ENCODE assay signal across 8 mouse cellular contexts in the genomic region with DNA sequence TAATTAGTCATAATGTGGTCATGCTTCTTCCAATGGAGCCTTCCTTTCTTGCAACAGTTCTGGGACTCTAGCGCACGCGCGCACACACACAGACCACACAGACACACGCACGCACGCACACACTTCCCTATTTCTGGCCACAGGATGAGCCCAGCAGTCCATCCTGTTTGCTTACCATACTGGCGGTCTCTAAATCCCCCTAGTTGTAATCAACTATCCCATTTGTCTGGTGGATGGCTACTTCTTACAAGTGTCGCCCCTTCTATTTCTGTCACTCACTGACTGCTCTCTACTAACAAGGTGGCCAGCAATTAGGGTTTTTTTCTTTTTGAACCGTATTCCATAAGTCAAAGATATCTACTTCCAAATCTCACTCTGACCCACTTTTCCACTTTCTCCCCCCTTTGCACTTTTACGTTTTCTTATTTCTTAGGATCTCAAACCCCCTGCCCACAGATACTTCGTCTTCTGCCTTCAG. TPM values are rescaled to one million over a fixed set of nuclear protein-coding genes. Genes with fewer than 3 reads are reported as not detected.
DNase-seq lines count a peak whose midpoint lies in the region; ATAC-seq and TF ChIP-seq lines count a peak whose summit lies in the region.

No protein-coding gene starts in this region.

- ATAC-seq in kidney, postnatal 0 days (replicated peaks; ENCODE audit: low FRiP score, low read depth) = peak; percentile 40; the same call in 1 of the 2 replicates
- peak; percentile 51 for ATAC-seq in neutrophil, adult 5-6 weeks (ENCODE audit: extremely low read depth, insufficient number of reproducible peaks, low FRiP score, poor library complexity, severe bottlenecking)

- 33% methylated on average over 12 of the region's 12 CpGs for WGBS in heart, embryonic 10.5 days
- WGBS in kidney, postnatal 0 days = 20% methylated on average over 12 of the region's 12 CpGs
- 12% methylated on average over 12 of the region's 12 CpGs for WGBS in lung, adult 2 months

- peak overlapping the region; percentile 98 for H3K9ac ChIP-seq in kidney, postnatal 0 days (ENCODE audit: low read depth, low read length)

- H3K4me1 ChIP-seq in testis, adult 2 months (ENCODE audit: control insufficient read depth, insufficient read depth, low read length) = peaks cover 8% of the 10 kb centered on the region
- no peaks in the 10 kb centered on the region; the same call in 1 of the 2 replicates for H3K4me1 ChIP-seq in brown adipose tissue, adult 24 weeks (ENCODE audit: control insufficient read depth, insufficient read depth, insufficient read length, low read length)
- H3K4me1 ChIP-seq in heart, embryonic 10.5 days = peaks cover 18% of the 10 kb centered on the region
- H3K4me1 ChIP-seq in kidney, postnatal 0 days (replicated peaks; ENCODE audit: insufficient read depth, low read length) = no peaks in the 10 kb centered on the region; the same call in 1 of the 2 replicates
- peaks cover 17% of the 10 kb centered on the region for H3K4me1 ChIP-seq in lung, adult 2 months (ENCODE audit: control insufficient read depth, insufficient read depth, low read length)

- H3K27me3 ChIP-seq in testis, adult 2 months (ENCODE audit: control insufficient read depth, insufficient read depth, low read length) = no peaks in the 10 kb centered on the region
- H3K27me3 ChIP-seq in heart, embryonic 10.5 days (ENCODE audit: insufficient read depth, poor library complexity, severe bottlenecking) = no peaks in the 10 kb centered on the region
- no peaks in the 10 kb centered on the region for H3K27me3 ChIP-seq in kidney, postnatal 0 days (ENCODE audit: insufficient read depth, low read length)

- H3K9me3 ChIP-seq in heart, embryonic 10.5 days = no peaks in the 10 kb centered on the region
- H3K9me3 ChIP-seq in kidney, postnatal 0 days (replicated peaks; ENCODE audit: low read length) = no peaks in the 10 kb centered on the region

- no peak for TF ChIP-seq POLR2A in testis, adult 2 months (IDR thresholded peaks at IDR 0.05; ENCODE audit: control insufficient read depth, low read depth, low read length)
- TF ChIP-seq POLR2A in lung, adult 2 months (IDR thresholded peaks at IDR 0.05; ENCODE audit: borderline replicate concordance, extremely low read depth, low read depth, low read length) = peak; percentile 13; the same call in 1 of the 2 replicates

- no peak for DNase-seq in testis, postnatal 10 days (ENCODE audit: low spot score)
- DNase-seq in heart, embryonic 10.5 days (ENCODE audit: low spot score) = no peak
- peak; percentile 66 for DNase-seq in kidney, postnatal 0 days (ENCODE audit: low spot score)
- DNase-seq in lung, adult 2 months = peak; percentile 20
- no peak for DNase-seq in gastrocnemius, postnatal 14 days

- H3K27ac ChIP-seq in testis, adult 2 months (ENCODE audit: control insufficient read depth, insufficient read depth, low read depth, low read length) = peak overlapping the region; percentile 63
- no peak overlapping the region; the same call in 1 of the 2 replicates for H3K27ac ChIP-seq in brown adipose tissue, adult 24 weeks (replicated peaks; ENCODE audit: low read depth, low read length)
- H3K27ac ChIP-seq in heart, embryonic 10.5 days = peak overlapping the region; percentile 98
- peak overlapping the region; percentile 98 for H3K27ac ChIP-seq in kidney, postnatal 0 days

- H3K4me3 ChIP-seq in testis, adult 2 months (ENCODE audit: control insufficient read depth, low read depth, low read length) = peak overlapping the region; percentile 83
- peak overlapping the region; percentile 71 for H3K4me3 ChIP-seq in brown adipose tissue, adult 24 weeks (ENCODE audit: insufficient read depth, low read depth, low read length)
- peak overlapping the region; percentile 94 for H3K4me3 ChIP-seq in heart, embryonic 10.5 days
- H3K4me3 ChIP-seq in kidney, postnatal 0 days (replicated peaks; ENCODE audit: low read depth, low read length) = peak overlapping the region; percentile 86
- H3K4me3 ChIP-seq in lung, adult 2 months (replicated peaks; ENCODE audit: extremely low read depth, low read depth, low read length) = peak overlapping the region; percentile 94

- intact Hi-C loops in gastrocnemius, postnatal 14 days (cut with DNase I; ENCODE audit: low total_unique reads) = no loop called here

- H3K36me3 ChIP-seq in testis, adult 2 months (ENCODE audit: control insufficient read depth, insufficient read depth, low read length) = no peaks in the 10 kb centered on the region
- no peaks in the 10 kb centered on the region for H3K36me3 ChIP-seq in heart, embryonic 10.5 days
- H3K36me3 ChIP-seq in kidney, postnatal 0 days (ENCODE audit: insufficient read depth, low read length) = no peaks in the 10 kb centered on the region

- H3K4me2 ChIP-seq in kidney, postnatal 0 days (ENCODE audit: low read length) = peak overlapping the region; percentile 72

- TF ChIP-seq CTCF in testis, adult 2 months (IDR thresholded peaks at IDR 0.05; ENCODE audit: control insufficient read depth, insufficient read depth, insufficient replicate concordance, low read depth, low read length) = no peak
- TF ChIP-seq CTCF in kidney, postnatal 0 days (IDR thresholded peaks at IDR 0.05; ENCODE audit: low read depth) = no peak
- no peak for TF ChIP-seq CTCF in lung, adult 2 months (IDR thresholded peaks at IDR 0.05; ENCODE audit: insufficient read depth, low read length)

RNA-seq across cellular contexts. Expression of a gene that starts 0.3 kb away (rescaled TPM):
- 11.2 and 11.8 TPM in 2 replicates for polyA plus RNA-seq in testis, adult 2 months (2012; rRNA removed)
- polyA plus RNA-seq in brown adipose tissue, adult 24 weeks (2012; ENCODE audit: insufficient read depth, insufficient read length, missing spikeins) = 8.9 and 12.0 TPM in 2 replicates
- polyA plus RNA-seq in heart, embryonic 10.5 days (2016; fragmentation: Nextera tagmentation; extraction: Ambion mirVana) = 11.7 and 14.2 TPM in 2 replicates
- polyA plus RNA-seq in kidney, postnatal 0 days (2015; fragmentation: Nextera tagmentation; extraction: Ambion mirVana) = 14.8 and 17.1 TPM in 2 replicates
- polyA plus RNA-seq in lung, adult 2 months (2012; rRNA removed) = 35.6 and 40.4 TPM in 2 replicates
- 66.5 and 67.5 TPM in 2 replicates for total RNA-seq in neutrophil, adult 5-6 weeks (2017)
- 10 to 100 TPM; 42.0 to 43.1 TPM for total RNA-seq in gastrocnemius, postnatal 14 days (2021)

RNA-seq across cellular contexts. Expression of a gene that starts 11.3 kb away (rescaled TPM):
- 0.08 and 0.09 TPM in 2 replicates for polyA plus RNA-seq in testis, adult 2 months (2012; rRNA removed)
- polyA plus RNA-seq in brown adipose tissue, adult 24 weeks (2012; ENCODE audit: insufficient read depth, insufficient read length, missing spikeins) = not detected in 2 replicates
- 0.97 and 1.9 TPM in 2 replicates for polyA plus RNA-seq in heart, embryonic 10.5 days (2016; fragmentation: Nextera tagmentation; extraction: Ambion mirVana)
- polyA plus RNA-seq in kidney, postnatal 0 days (2015; fragmentation: Nextera tagmentation; extraction: Ambion mirVana) = 0.22 and 0.42 TPM in 2 replicates
- 0.07 and 0.18 TPM in 2 replicates for polyA plus RNA-seq in lung, adult 2 months (2012; rRNA removed)
- total RNA-seq in neutrophil, adult 5-6 weeks (2017) = 8.0 and 8.5 TPM in 2 replicates
- under 1 TPM; 0.24 to 0.25 TPM for total RNA-seq in gastrocnemius, postnatal 14 days (2021)

RNA-seq across cellular contexts. Expression of a gene that starts 45.4 kb away (rescaled TPM):
- polyA plus RNA-seq in testis, adult 2 months (2012; rRNA removed) = 19.3 and 21.5 TPM in 2 replicates
- polyA plus RNA-seq in brown adipose tissue, adult 24 weeks (2012; ENCODE audit: insufficient read depth, insufficient read length, missing spikeins) = 256 and 422 TPM in 2 replicates
- polyA plus RNA-seq in heart, embryonic 10.5 days (2016; fragmentation: Nextera tagmentation; extraction: Ambion mirVana) = 320 and 328 TPM in 2 replicates
- 318 and 344 TPM in 2 replicates for polyA plus RNA-seq in kidney, postnatal 0 days (2015; fragmentation: Nextera tagmentation; extraction: Ambion mirVana)
- polyA plus RNA-seq in lung, adult 2 months (2012; rRNA removed) = 38.8 and 62.5 TPM in 2 replicates
- 21.9 and 27.3 TPM in 2 replicates for total RNA-seq in neutrophil, adult 5-6 weeks (2017)
- 100 to 1,000 TPM; 149 to 153 TPM for total RNA-seq in gastrocnemius, postnatal 14 days (2021)

Comparison
In these comparisons a context has a peak if more than half of its experiments do, and no peak if none do; other contexts are left out.
1. DNase-seq: peak in kidney, postnatal 0 days (single experiment) and lung, adult 2 months (single experiment); none in testis, postnatal 10 days (single experiment), heart, embryonic 10.5 days (single experiment) and gastrocnemius, postnatal 14 days (single experiment).
2. Peak in every context shown above with its lines, with median percentiles within 50 percentile points of each other: H3K4me3 ChIP-seq.